Mouse (Mus musculus) ES-E14 (cell line): ENCODE measurements around the gene Adgrb3.

Experiments
- CHD2 ChIP-seq: IDR thresholded peaks from 2 replicates; pipeline ENCODE4 v1.6.1; 2014; ENCODE audit warnings: mild to moderate bottlenecking, low read depth, low read length, inconsistent platforms
- HCFC1 ChIP-seq: IDR thresholded peaks from 2 replicates; pipeline ENCODE4 v1.6.1; 2012; ENCODE audit warnings: low read length, inconsistent platforms, borderline replicate concordance; ENCODE audit not compliant: insufficient read depth
- MAFK ChIP-seq: IDR thresholded peaks from 2 replicates; pipeline ENCODE4 v1.6.1; 2014; ENCODE audit warnings: mild to moderate bottlenecking, low read depth, low read length, inconsistent platforms; ENCODE audit not compliant: insufficient read depth
- ZC3H11A ChIP-seq: IDR thresholded peaks from 2 replicates; pipeline ENCODE4 v1.6.1; 2012; ENCODE audit warnings: low read depth, mild to moderate bottlenecking, inconsistent platforms, low read length, borderline replicate concordance
- ZNF384 ChIP-seq: IDR thresholded peaks from 2 replicates; pipeline ENCODE4 v1.6.1; 2012; ENCODE audit warnings: low read depth, low read length, inconsistent platforms

GRCm38 (mm10) chr1:25828071-25828755, 1.3 kb downstream of the Adgrb3 start:
- no peak for TF ChIP-seq MAFK
- TF ChIP-seq ZNF384 = no peak
- TF ChIP-seq ZC3H11A = no peak
- no peak for TF ChIP-seq CHD2
- no peak for TF ChIP-seq HCFC1
